Mouse (Mus musculus) embryonic fibroblast, embryonic 13.5 days (primary cell): ENCODE measurements around the gene St6galnac1.
"Not testable (repeated sequence)": the region's sequence is repeated elsewhere in the genome, so short reads cannot be mapped to it uniquely, and the experiment has no call there.

ENCODE experiments used
- CTCF ChIP-seq: IDR thresholded peaks from 2 replicates; pipeline ENCODE4 v1.5.1; 2011; ENCODE audit warnings: mild to moderate bottlenecking, control low read depth, low read length, moderate library complexity, borderline replicate concordance; ENCODE audit not compliant: insufficient read depth
- POLR2A ChIP-seq: IDR thresholded peaks from 2 replicates; pipeline ENCODE4 v1.6.1; 2011; ENCODE audit warnings: low read depth, mild to moderate bottlenecking, control low read depth, low read length, moderate library complexity

GRCm38 (mm10) chr11:116823885-116824284 lies 48.6 kb upstream of the St6galnac1 start:
- TF ChIP-seq CTCF, POLR2A: not testable (repeated sequence)
